Mouse (Mus musculus) lung, adult 10 weeks (tissue): Measurements from ENCODE around the gene Oxa1l. TPM values are rescaled to one million over a fixed set of nuclear protein-coding genes. Genes with fewer than 3 reads are reported as not detected.

Experiments used
- polyA plus RNA-seq: library from polyadenylated mRNA; stranded (reverse); fragments of 350-450 nt; fragmentation: Illumina TruSeq; extraction: RNeasy Lipid Tissue Mini Kit (QIAGEN cat#74804); gene quantifications from one replicate; pipeline ENCODE4 v1.2.3, GENCODE M21; 2014; ENCODE audit warnings: low read depth, low replicate concordance; ENCODE audit not compliant: insufficient read depth

The Oxa1l gene
- polyA plus RNA-seq = 27.3 TPM

DNA sequence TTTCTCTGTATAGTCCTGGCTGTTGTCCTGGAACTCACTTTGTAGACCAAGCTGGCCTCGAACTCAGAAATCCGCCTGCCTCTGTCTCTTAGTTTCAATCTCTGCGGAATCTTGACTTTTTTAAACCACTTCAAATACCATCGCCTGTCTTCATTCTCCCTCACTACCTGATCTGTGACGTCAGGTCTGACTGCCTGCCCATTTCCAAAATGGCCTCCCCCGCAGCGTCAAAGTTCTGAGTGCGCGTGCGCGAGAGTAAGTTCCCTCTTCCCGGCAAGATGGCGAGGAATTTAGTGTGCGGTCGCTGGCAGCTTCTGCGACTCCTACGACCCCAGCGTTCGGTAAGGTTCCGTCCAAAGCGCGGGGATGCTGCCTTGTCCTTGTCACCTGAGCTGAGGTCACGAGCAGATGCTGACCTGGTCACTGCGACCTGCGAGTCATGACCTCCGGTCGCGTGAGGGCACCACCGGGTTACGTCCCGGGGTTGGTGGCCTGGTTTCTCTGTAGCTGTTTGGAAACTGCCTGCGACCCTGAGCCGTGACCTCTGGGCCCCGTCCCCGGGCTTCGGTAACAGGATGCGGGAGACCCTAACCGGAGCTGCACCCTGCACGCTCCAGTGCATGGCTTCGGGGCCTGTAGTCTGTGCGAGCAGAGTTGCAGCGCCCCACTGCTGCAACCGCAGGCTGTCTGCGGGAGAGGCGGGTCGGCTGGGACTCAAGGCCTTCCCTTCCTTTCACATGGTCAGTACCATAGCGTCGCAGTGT is at the start of gene Oxa1l:
Oxa1l (plus strand) TSS at position 258 of the 764 bp plus-strand sequence.

DNA sequence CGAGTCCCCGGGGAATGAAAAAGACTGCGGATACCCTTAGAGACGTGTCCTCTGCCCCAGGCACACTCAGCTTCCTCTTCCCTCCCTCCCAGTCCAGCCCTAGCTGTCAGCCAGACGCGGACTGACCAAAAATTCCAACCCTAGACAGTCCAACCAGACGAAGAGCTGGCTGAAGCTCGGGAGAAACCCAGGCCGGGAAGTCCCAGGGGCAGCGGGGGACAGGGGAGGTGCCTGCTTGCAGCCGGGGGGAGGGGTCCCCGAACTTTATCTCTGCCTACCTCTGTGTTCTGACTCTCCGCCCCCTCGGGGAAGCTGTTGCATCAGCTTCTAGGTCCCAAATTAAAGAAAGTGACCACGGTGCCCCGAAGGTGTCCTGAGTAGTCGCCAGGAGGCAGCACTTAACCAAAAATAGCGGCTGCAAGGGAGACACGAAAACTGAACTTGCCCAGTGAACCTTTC is 57.0 kb downstream of the Oxa1l start, which contains the start of gene Slc7a7:
Slc7a7 (minus strand) TSS at position 158 of the 459 bp plus-strand sequence.

Other genes starting within 250 kb of the Oxa1l start
- 180 TPM for gene Dad1, start 106.7 kb upstream of the Oxa1l start, polyA plus RNA-seq
- gene Abhd4, start 106.6 kb upstream of the Oxa1l start, polyA plus RNA-seq = 40.9 TPM
- not detected for gene Olfr49, start 75.9 kb upstream of the Oxa1l start, polyA plus RNA-seq
- gene Slc7a7, start 56.9 kb downstream of the Oxa1l start, polyA plus RNA-seq = 9.3 TPM
- gene Mrpl52, start 66.1 kb downstream of the Oxa1l start, polyA plus RNA-seq = 264 TPM
- 32.6 TPM for gene Mmp14, start 70.8 kb downstream of the Oxa1l start, polyA plus RNA-seq
- gene Lrp10, start 103.3 kb downstream of the Oxa1l start, polyA plus RNA-seq = 45.8 TPM
- 1.6 TPM for gene Rem2, start 115.3 kb downstream of the Oxa1l start, polyA plus RNA-seq
- gene Prmt5, start 156.7 kb downstream of the Oxa1l start, polyA plus RNA-seq = 15.0 TPM
- 7.2 TPM for gene Haus4, start 193.8 kb downstream of the Oxa1l start, polyA plus RNA-seq
- gene Ajuba, start 216.7 kb downstream of the Oxa1l start, polyA plus RNA-seq = 19.3 TPM
- gene 4931414P19Rik, start 245.2 kb downstream of the Oxa1l start, polyA plus RNA-seq = 2.7 TPM